Mouse (Mus musculus) embryonic stem cell, embryonic (primary cell): Measurements from ENCODE around the gene Crabp2.

ENCODE experiments used
- CTCF ChIA-PET, 4 experiments: fragments of 300-600 bp in 2 of 4; fragments of 350-600 bp in 2 of 4; sonication (Branson Sonifier 250); formaldehyde crosslinking; loops; one replicate each; lab custom pipeline; 2022; ENCODE audit warnings: inconsistent platforms in 2 of 4; lab: Charles Lee
- POLR2A ChIA-PET, 4 experiments: fragments of 300-600 bp in 2 of 4; fragments of 350-600 bp in 2 of 4; sonication (Branson Sonifier 250); formaldehyde crosslinking; loops; one replicate each; lab custom pipeline; 2022; ENCODE audit warnings: antibody characterized with exemption in 4 of 4, inconsistent platforms in 1 of 4; lab: Charles Lee

The Crabp2 gene

GRCm38 (mm10) chr3:87948378-87949265, at the start of gene Crabp2:
TSS of gene Crabp2 (plus strand) at chr3:87948666.
- ChIA-PET POLR2A (interaction anchor here (0.5 to 9.9 kb wide), 33 partner anchors 8 to 333 kb away, joined by 3 to 96 read pairs (median 5); partner anchors contain the start of genes Nes (in 3 of the 4), Prcc (in 3 of the 4), Isg20l2 (in 2 of the 4) and Rrnad1 (in 2 of the 4)), CTCF (interaction anchor here (0.5 to 7.8 kb wide), 14 partner anchors 12 to 432 kb away, joined by 3 to 96 read pairs (median 7); partner anchors contain the start of gene Nes (in 3 of the 4))

GRCm38 (mm10) chr3:87899266-87899665, 49.2 kb upstream of the Crabp2 start:
- ChIA-PET POLR2A (interaction anchor here in 2 of 4 experiments (0.9 to 2.4 kb wide), 5 partner anchors 10 to 21 kb away, joined by 3 to 11 read pairs (median 6); partner anchors contain the start of gene Prcc (in 1 of the 2)), CTCF (interaction anchor here in 1 of 4 experiments (0.6 kb wide), 1 partner anchor 15 kb away, joined by 3 read pairs; no protein-coding TSS in a partner anchor)

- CTCF ChIA-PET: no interaction called here
Measured at GRCm38 (mm10) chr3:87899776-87900175, 48.7 kb upstream of the Crabp2 start.

GRCm38 (mm10) chr3:87901036-87901624, 47.3 kb upstream of the Crabp2 start:
- ChIA-PET POLR2A (interaction anchor here (0.5 to 4.3 kb wide), 15 partner anchors 8 to 608 kb away, joined by 3 to 19 read pairs (median 4); partner anchors contain the start of genes Prcc (in 3 of the 4) and Lmna (in 1 of the 4)), CTCF (interaction anchor here in 1 of 4 experiments (0.8 kb wide), 1 partner anchor 86 kb away, joined by 3 read pairs; no protein-coding TSS in a partner anchor)

More at GRCm38 (mm10) chr3:87899776-87900175, 48.7 kb upstream of the Crabp2 start:
- POLR2A ChIA-PET: interaction anchor here in 1 of 4 experiments (0.9 to 4.3 kb wide), 7 partner anchors 10 to 25 kb away, joined by 3 to 19 read pairs (median 5); partner anchors contain the start of gene Prcc

- POLR2A ChIA-PET: interaction anchor here in 3 of 4 experiments (1.1 to 4.3 kb wide), 8 partner anchors 8 to 17 kb away, joined by 3 to 19 read pairs (median 6); partner anchors contain the start of gene Prcc (in 3 of the 3)
- CTCF ChIA-PET: interaction anchor here in 2 of 4 experiments (0.6 to 0.7 kb wide), 3 partner anchors 36 to 718 kb away, joined by 3 to 7 read pairs (median 3); no protein-coding TSS in a partner anchor
Measured at GRCm38 (mm10) chr3:87901959-87902358, 46.5 kb upstream of the Crabp2 start.

GRCm38 (mm10) chr3:87903821-87904220, 44.6 kb upstream of the Crabp2 start:
- POLR2A ChIA-PET: interaction anchor here in 2 of 4 experiments (0.6 to 8.4 kb wide), 6 partner anchors 10 to 805 kb away, joined by 3 to 125 read pairs (median 3); partner anchors contain the start of genes Prcc (in 2 of the 2) and Mrpl24 (in 1 of the 2)
- CTCF ChIA-PET: interaction anchor here in 1 of 4 experiments (0.7 kb wide), 2 partner anchors 65 to 127 kb away, joined by 3 to 5 read pairs; no protein-coding TSS in a partner anchor

GRCm38 (mm10) chr3:87905880-87906485, 42.5 kb upstream of the Crabp2 start, which contains the start of gene Hdgf:
TSS of gene Hdgf (plus strand) at chr3:87906321.
- ChIA-PET CTCF (interaction anchor here in 2 of 4 experiments (0.7 to 2.0 kb wide), 6 partner anchors 11 to 83 kb away, joined by 3 to 7 read pairs (median 4); partner anchors contain the start of gene Prcc (in 1 of the 2)), POLR2A (interaction anchor here (0.5 to 8.4 kb wide), 52 partner anchors 9 to 1006 kb away, joined by 3 to 231 read pairs (median 4); partner anchors contain the start of genes Nes (in 4 of the 4), Prcc (in 3 of the 4), Isg20l2 (in 2 of the 4) and Mrpl24 (in 2 of the 4))

GRCm38 (mm10) chr3:87906601-87906980, 41.9 kb upstream of the Crabp2 start:
- ChIA-PET CTCF (interaction anchor here in 1 of 4 experiments (0.9 to 2.0 kb wide), 4 partner anchors 13 to 82 kb away, joined by 3 to 7 read pairs (median 5); partner anchors contain the start of gene Prcc), POLR2A (interaction anchor here (0.5 to 8.4 kb wide), 33 partner anchors 8 to 1007 kb away, joined by 3 to 231 read pairs (median 4); partner anchors contain the start of genes Nes (in 4 of the 4), Prcc (in 3 of the 4), Isg20l2 (in 2 of the 4) and Mrpl24 (in 2 of the 4))

GRCm38 (mm10) chr3:87906981-87907857, 41.2 kb upstream of the Crabp2 start:
- POLR2A ChIA-PET: interaction anchor here in 3 of 4 experiments (0.5 to 8.4 kb wide), 23 partner anchors 9 to 1506 kb away, joined by 3 to 231 read pairs (median 7); partner anchors contain the start of genes Nes (in 3 of the 3), Prcc (in 3 of the 3), Mrpl24 (in 2 of the 3) and Isg20l2 (in 1 of the 3)
- CTCF ChIA-PET: interaction anchor here in 1 of 4 experiments (0.7 to 2.0 kb wide), 3 partner anchors 22 to 165 kb away, joined by 3 to 7 read pairs (median 3); partner anchors contain the start of gene Prcc

GRCm38 (mm10) chr3:87907906-87908305, 40.6 kb upstream of the Crabp2 start:
- CTCF ChIA-PET: interaction anchor here in 1 of 4 experiments (1.0 kb wide), 1 partner anchor 165 kb away, joined by 3 read pairs; no protein-coding TSS in a partner anchor
- POLR2A ChIA-PET: interaction anchor here in 3 of 4 experiments (1.0 to 8.4 kb wide), 12 partner anchors 10 to 85 kb away, joined by 4 to 231 read pairs (median 12); partner anchors contain the start of genes Prcc (in 3 of the 3), Isg20l2 (in 1 of the 3), Mrpl24 (in 1 of the 3) and Nes (in 1 of the 3)

GRCm38 (mm10) chr3:87909381-87909780, 39.1 kb upstream of the Crabp2 start:
- POLR2A ChIA-PET: interaction anchor here (0.5 to 8.4 kb wide), 39 partner anchors 9 to 694 kb away, joined by 3 to 231 read pairs (median 6); partner anchors contain the start of genes Prcc (in 4 of the 4), Isg20l2 (in 3 of the 4), Rrnad1 (in 3 of the 4) and Mrpl24 (in 2 of the 4)
- CTCF ChIA-PET: interaction anchor here in 3 of 4 experiments (0.6 to 2.6 kb wide), 7 partner anchors 22 to 78 kb away, joined by 3 to 10 read pairs (median 4); partner anchors contain the start of gene Prcc (in 1 of the 3)

GRCm38 (mm10) chr3:87909874-87910273, 38.6 kb upstream of the Crabp2 start:
- CTCF ChIA-PET: interaction anchor here in 3 of 4 experiments (0.6 to 2.6 kb wide), 8 partner anchors 11 to 77 kb away, joined by 3 to 10 read pairs (median 4); partner anchors contain the start of gene Prcc (in 1 of the 3)
- POLR2A ChIA-PET: interaction anchor here (0.5 to 8.4 kb wide), 42 partner anchors 8 to 693 kb away, joined by 3 to 231 read pairs (median 4); partner anchors contain the start of genes Prcc (in 4 of the 4), Isg20l2 (in 3 of the 4), Mrpl24 (in 3 of the 4) and Rrnad1 (in 3 of the 4)

GRCm38 (mm10) chr3:87910573-87911141, 37.8 kb upstream of the Crabp2 start:
- CTCF ChIA-PET: interaction anchor here in 3 of 4 experiments (0.9 to 2.6 kb wide), 6 partner anchors 10 to 76 kb away, joined by 3 to 10 read pairs (median 4); partner anchors contain the start of gene Prcc (in 1 of the 3)
- POLR2A ChIA-PET: interaction anchor here (0.5 to 8.4 kb wide), 41 partner anchors 7 to 666 kb away, joined by 3 to 231 read pairs (median 4); partner anchors contain the start of genes Prcc (in 4 of the 4), Isg20l2 (in 3 of the 4), Mrpl24 (in 3 of the 4) and Rrnad1 (in 3 of the 4)

GRCm38 (mm10) chr3:87913491-87913890, 35.0 kb upstream of the Crabp2 start:
- CTCF ChIA-PET: no interaction called here

More at GRCm38 (mm10) chr3:87913491-87913890, 35.0 kb upstream of the Crabp2 start:
- POLR2A ChIA-PET: interaction anchor here in 2 of 4 experiments (1.4 to 7.7 kb wide), 2 partner anchors 28 to 29 kb away, joined by 3 to 46 read pairs; partner anchors contain the start of gene Prcc (in 1 of the 2)
